Mouse (Mus musculus) midbrain, embryonic 16.5 days (tissue): ENCODE results near the gene Ddx19a. TPM values are rescaled to one million over a fixed set of nuclear protein-coding genes. Genes with fewer than 3 reads are reported as not detected.
"Not testable (repeated sequence)": the region's sequence is repeated elsewhere in the genome, so short reads cannot be mapped to it uniquely, and the experiment has no call there.

Source experiments
- ATAC-seq: fragments of 200-750 bp; cut with Nextera tagmentation; 2 replicates; pipeline ENCODE4 v1.8.0; 2017; ENCODE audit warnings: moderate TSS enrichment
- H3K27ac ChIP-seq: fragments of 300-500 bp; sonication (generic); 2 replicates; pipeline ENCODE4 v1.5.1; 2014; ENCODE audit warnings: mild to moderate bottlenecking, low read length, mixed read lengths
- H3K27me3 ChIP-seq: fragments of 300-500 bp; sonication (generic); 2 replicates; pipeline ENCODE4 v1.6.1; 2014; ENCODE audit warnings: low read depth, low read length, mixed read lengths; ENCODE audit not compliant: control insufficient read depth, insufficient read depth
- H3K36me3 ChIP-seq: fragments of 300-500 bp; sonication (generic); 2 replicates; pipeline ENCODE4 v1.6.1; 2014; ENCODE audit warnings: mild to moderate bottlenecking, low read length, moderate library complexity, mixed read lengths; ENCODE audit not compliant: control insufficient read depth, insufficient read depth
- H3K4me1 ChIP-seq: fragments of 300-500 bp; sonication (generic); 2 replicates; pipeline ENCODE4 v1.6.1; 2014; ENCODE audit warnings: mild to moderate bottlenecking, low read length, mixed read lengths; ENCODE audit not compliant: control insufficient read depth, insufficient read depth
- H3K4me2 ChIP-seq: fragments of 300-500 bp; sonication (generic); 2 replicates; pipeline ENCODE4 v1.6.1; 2014; ENCODE audit warnings: mild to moderate bottlenecking, low read length, mixed read lengths
- H3K4me3 ChIP-seq: fragments of 300-500 bp; sonication (generic); 2 replicates; pipeline ENCODE4 v1.5.1; 2014; ENCODE audit warnings: low read depth, mild to moderate bottlenecking, low read length, moderate library complexity, mixed read lengths
- H3K9ac ChIP-seq: fragments of 300-500 bp; sonication (generic); 2 replicates; pipeline ENCODE4 v1.6.1; 2014; ENCODE audit warnings: low read depth, low read length, mixed read lengths
- H3K9me3 ChIP-seq: fragments of 300-500 bp; sonication (generic); replicated peaks from 2 replicates; pipeline ENCODE4 v1.6.1; 2014; ENCODE audit warnings: mild to moderate bottlenecking, low read length, mixed read lengths; ENCODE audit not compliant: control insufficient read depth, poor library complexity, severe bottlenecking
- WGBS: fragments of 180-500 bp; shearing (Covaris S2); extraction: QIAGEN DNeasy Blood & Tissue Kit; methylation state at CpG from one replicate; pipeline ENCODE4 v1.1.7; 2014; 5-methylcytosine and 5-hydroxymethylcytosine counted together
- microRNA-seq: library from miRNA; unstranded; fragments of <30 nt; microRNA quantifications from one replicate; pipeline ENCODE4, GENCODE M21; 2017
- polyA plus RNA-seq: library from polyadenylated mRNA; unstranded; fragments of >200 nt; fragmentation: Nextera tagmentation; extraction: Ambion mirVana; gene quantifications from 2 replicates; pipeline ENCODE4 v1.2.1, GENCODE M21; 2015

Gene Ddx19a
- polyA plus RNA-seq, 1 experiment from 2014 or later: 10.4 TPM

DNA sequence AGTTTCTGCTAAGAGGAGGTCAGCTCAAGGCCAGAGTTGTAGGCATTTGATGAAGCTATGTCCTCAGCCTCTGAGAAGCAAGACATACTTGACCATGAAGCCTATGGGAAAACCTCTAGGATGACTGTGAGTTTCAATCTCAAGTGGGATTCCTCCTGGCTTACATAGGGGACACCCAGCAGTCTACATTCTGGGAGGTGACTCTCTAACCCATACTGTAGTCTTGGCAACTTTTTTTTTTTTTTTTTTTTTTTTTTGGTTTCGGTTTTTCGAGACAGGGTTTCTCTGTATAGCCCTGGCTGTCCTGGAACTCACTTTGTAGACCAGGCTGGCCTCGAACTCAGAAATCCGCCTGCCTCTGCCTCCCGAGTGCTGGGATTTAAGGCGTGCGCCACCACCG is 67.9 kb downstream of the Ddx19a start:
- ATAC-seq: not testable (repeated sequence)
- 95% methylated on average over 8 of the region's 8 CpGs for WGBS

DNA sequence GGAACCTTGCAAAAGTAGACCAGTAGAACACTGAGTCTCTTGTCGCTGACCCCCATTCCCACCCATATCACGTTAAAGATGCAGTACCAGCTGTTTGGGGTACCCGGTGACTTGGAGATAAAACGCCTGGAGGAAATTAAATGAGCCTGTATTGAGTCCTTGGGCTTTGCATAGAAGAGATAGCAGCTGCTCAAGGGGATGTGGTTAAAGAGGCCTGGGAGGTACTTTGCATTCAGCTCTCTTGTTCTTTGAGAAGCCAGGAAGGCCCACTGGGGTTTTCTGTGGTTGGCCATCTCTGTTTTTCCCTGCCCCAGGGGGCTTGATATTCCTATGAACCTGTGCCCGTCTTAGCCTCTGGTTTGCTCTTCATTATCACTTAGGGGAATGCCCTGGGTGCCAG is 68.5 kb downstream of the Ddx19a start:
- no peak overlapping the region for H3K9ac ChIP-seq
- 57% methylated on average over 5 of the region's 5 CpGs for WGBS

More for the DNA sequence above, 67.9 kb downstream of the Ddx19a start:
- H3K4me2 ChIP-seq, H3K27me3 ChIP-seq, H3K9ac ChIP-seq, H3K4me1 ChIP-seq, H3K9me3 ChIP-seq, H3K36me3 ChIP-seq, H3K27ac ChIP-seq, H3K4me3 ChIP-seq: not testable (repeated sequence)

DNA sequence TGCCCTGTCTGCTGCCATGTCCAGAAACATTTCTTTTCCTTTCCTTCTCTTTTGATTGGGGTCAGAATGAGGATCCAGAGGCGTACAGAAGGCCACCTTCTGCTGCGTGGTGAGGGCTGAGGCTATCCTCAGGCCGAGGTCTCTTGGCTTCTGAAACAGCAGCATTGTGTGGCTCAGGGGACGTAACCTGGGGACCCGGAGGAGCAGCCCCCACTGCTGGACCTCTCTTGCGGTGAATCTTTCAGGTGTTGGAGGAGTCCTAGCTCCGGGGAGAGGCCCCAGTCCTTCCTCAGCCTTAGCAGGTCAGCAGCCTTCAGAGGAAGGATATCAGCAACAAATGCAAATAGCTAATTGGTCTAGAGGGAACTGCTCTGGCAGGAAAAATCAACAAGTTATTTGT is 69.2 kb downstream of the Ddx19a start:
- no peak overlapping the region for H3K4me2 ChIP-seq
- H3K27ac ChIP-seq: no peak overlapping the region
- ATAC-seq: no peak
- no peaks in the 10 kb centered on the region for H3K36me3 ChIP-seq
- no peaks in the 10 kb centered on the region for H3K4me1 ChIP-seq
- no peak overlapping the region for H3K9ac ChIP-seq
- H3K4me3 ChIP-seq: no peak overlapping the region
- WGBS: 89% methylated on average over 7 of the region's 7 CpGs
- no peaks in the 10 kb centered on the region for H3K27me3 ChIP-seq
- H3K9me3 ChIP-seq: no peaks in the 10 kb centered on the region

More for the DNA sequence above, 68.5 kb downstream of the Ddx19a start:
- H3K36me3 ChIP-seq: no peaks in the 10 kb centered on the region
- H3K4me2 ChIP-seq: no peak overlapping the region
- no peak overlapping the region for H3K27ac ChIP-seq
- ATAC-seq: no peak
- H3K4me1 ChIP-seq: no peaks in the 10 kb centered on the region
- no peaks in the 10 kb centered on the region for H3K27me3 ChIP-seq
- no peaks in the 10 kb centered on the region for H3K9me3 ChIP-seq
- H3K4me3 ChIP-seq: no peak overlapping the region

DNA sequence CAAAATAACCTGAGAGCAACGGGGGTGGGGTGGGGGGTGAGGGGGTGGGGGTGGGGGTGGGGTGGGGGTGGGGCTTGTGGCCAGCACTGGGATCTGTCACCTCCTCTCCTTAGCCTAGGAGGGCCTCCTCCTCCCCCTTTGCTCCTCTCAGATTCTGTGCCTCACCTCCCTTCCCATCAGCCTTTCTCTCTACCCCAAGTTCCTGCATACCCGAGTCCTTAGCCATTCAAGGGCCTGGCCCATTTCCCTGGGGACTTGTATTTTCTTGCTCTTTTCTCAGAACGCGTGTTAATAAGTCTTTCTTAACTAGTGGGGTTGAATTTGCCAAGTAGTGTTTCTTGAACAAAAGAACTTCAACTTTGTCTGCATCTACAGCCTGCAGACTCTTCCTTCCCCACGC is 70.9 kb downstream of the Ddx19a start:
- H3K4me3 ChIP-seq: no peak overlapping the region
- no peak overlapping the region for H3K9ac ChIP-seq
- no peaks in the 10 kb centered on the region for H3K36me3 ChIP-seq
- no peak overlapping the region for H3K4me2 ChIP-seq
- no peak overlapping the region for H3K27ac ChIP-seq
- H3K9me3 ChIP-seq: no peaks in the 10 kb centered on the region
- peaks cover 7% of the 10 kb centered on the region for H3K4me1 ChIP-seq
- 60% methylated on average over 5 of the region's 5 CpGs for WGBS
- no peaks in the 10 kb centered on the region for H3K27me3 ChIP-seq
- no peak for ATAC-seq

DNA sequence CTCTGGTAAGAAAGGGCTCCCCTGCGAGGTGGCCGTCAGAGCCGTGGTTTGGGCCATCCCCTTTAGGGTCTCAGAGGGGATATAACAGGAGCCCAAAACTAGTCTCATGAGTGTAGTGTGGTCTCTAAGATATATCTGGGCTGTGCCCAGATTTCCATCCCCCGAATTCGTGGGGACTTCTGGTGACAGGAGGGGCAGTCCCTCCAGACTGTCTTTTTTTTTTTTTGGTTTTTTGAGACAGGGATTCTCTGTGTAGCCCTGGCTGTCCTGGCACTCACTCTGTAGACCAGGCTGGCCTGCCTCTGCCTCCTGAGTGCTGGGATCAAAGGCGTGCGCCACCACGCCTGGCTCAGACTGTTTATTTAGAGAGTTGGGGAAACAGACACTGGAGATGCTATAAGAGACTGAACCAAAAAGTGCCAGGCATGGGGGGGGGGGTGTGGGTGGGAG is 71.9 kb downstream of the Ddx19a start:
- Histone ChIP-seq H3K27ac (no peak overlapping the region), H3K9me3 (no peaks in the 10 kb centered on the region), H3K36me3 (no peaks in the 10 kb centered on the region), H3K4me2 (no peak overlapping the region), H3K4me3 (no peak overlapping the region), H3K4me1 (peaks cover 16% of the 10 kb centered on the region), H3K9ac (no peak overlapping the region), H3K27me3 (no peaks in the 10 kb centered on the region)
- no peak for ATAC-seq
- 90% methylated on average over 8 of the region's 8 CpGs for WGBS

Small RNAs within 50 kb of the gene (microRNA-seq; reads per million reads assigned to microRNA genes)
- gene Gm24103: not detected
- not detected for gene Mir3473d

Other genes starting within 250 kb of the Ddx19a start
- gene Il34, start 191.9 kb downstream of the Ddx19a start, polyA plus RNA-seq: 6.9 and 7.7 TPM in 2 replicates
- gene Cog4, start 151.2 kb downstream of the Ddx19a start, polyA plus RNA-seq: 72.1 and 77.4 TPM in 2 replicates
- 92.3 and 96.1 TPM in 2 replicates for gene Sf3b3, start 151.0 kb downstream of the Ddx19a start, polyA plus RNA-seq
- 6.3 and 7.3 TPM in 2 replicates for gene Fuk, start 95.3 kb downstream of the Ddx19a start, polyA plus RNA-seq
- gene St3gal2, start 77.9 kb downstream of the Ddx19a start, polyA plus RNA-seq: 25.9 and 26.8 TPM in 2 replicates
- gene Ddx19b, start 34.0 kb upstream of the Ddx19a start, polyA plus RNA-seq: 7.2 and 7.9 TPM in 2 replicates
- 87.9 and 91.6 TPM in 2 replicates for gene Aars, start 35.3 kb upstream of the Ddx19a start, polyA plus RNA-seq
- not detected in 2 replicates for gene Exosc6, start 58.5 kb upstream of the Ddx19a start, polyA plus RNA-seq
- gene Clec18a, start 94.6 kb upstream of the Ddx19a start, polyA plus RNA-seq: 0.26 and 0.47 TPM in 2 replicates
- gene Pdpr, start 96.8 kb upstream of the Ddx19a start, polyA plus RNA-seq: 7.9 and 10.1 TPM in 2 replicates